Mouse (Mus musculus) bone marrow, adult 2 months (tissue): ENCODE results near the gene Pld6.

Source experiments
- CTCF ChIP-seq: fragments of 200-500 bp; IDR thresholded peaks from 2 replicates; pipeline ENCODE4 v1.5.1; 2011; ENCODE audit warnings: low read length, control low read depth; ENCODE audit not compliant: control insufficient read depth, insufficient read depth
- POLR2A ChIP-seq: fragments of 200-500 bp; IDR thresholded peaks from 2 replicates; pipeline ENCODE4 v1.6.1; 2011; ENCODE audit warnings: low read depth, mild to moderate bottlenecking, control low read depth, low read length, borderline replicate concordance; ENCODE audit not compliant: control insufficient read depth

DNA sequence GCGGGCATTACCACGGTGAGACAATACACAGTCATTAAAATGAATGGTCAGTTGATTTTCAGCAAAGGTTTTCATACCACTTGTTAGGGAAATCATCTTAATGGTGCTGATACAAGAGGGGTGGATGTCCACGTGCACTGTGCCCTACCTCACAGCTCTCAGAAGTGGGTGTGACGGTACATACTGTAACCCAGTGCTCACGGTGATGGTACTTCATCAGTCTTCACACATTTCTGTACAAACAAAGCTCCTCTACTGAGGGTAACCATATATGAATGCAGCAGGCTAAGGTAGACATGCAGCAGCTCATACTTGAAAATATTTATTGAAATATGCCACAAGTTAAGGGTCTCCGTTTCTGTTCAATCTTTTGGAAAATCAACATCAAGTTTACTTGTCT, 3.9 kb downstream of the Pld6 start:
- no peak for TF ChIP-seq CTCF
- no peak for TF ChIP-seq POLR2A
